Mouse (Mus musculus) kidney, postnatal 10 days (tissue): ENCODE measurements around the gene Irf2bp2.

ENCODE experiments used
- DNase-seq: peaks from one replicate; pipeline ENCODE4 v3.0.0; 2021; ENCODE audit warnings: mixed read lengths

The Irf2bp2 gene

DNA sequence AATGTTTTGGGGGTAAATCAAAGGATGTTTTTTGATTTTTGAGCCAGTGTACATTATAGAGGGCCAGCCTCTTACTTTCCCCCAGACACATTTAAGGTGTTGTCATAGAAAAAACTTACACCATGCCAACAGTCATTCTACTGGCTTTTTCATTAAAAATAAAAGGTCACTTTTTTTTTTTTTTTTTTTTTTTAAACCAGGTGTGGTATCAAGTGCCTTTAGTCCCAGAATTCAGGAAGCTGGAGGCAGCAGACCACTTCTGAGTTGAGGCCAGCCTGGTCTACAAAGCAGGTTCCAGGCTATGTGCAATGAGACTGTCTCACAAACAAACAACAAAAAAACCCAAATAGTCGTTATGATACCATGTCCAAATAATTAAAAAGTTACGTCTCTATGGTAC is 7.7 kb downstream of the Irf2bp2 start:
- DNase-seq, result no peak

DNA sequence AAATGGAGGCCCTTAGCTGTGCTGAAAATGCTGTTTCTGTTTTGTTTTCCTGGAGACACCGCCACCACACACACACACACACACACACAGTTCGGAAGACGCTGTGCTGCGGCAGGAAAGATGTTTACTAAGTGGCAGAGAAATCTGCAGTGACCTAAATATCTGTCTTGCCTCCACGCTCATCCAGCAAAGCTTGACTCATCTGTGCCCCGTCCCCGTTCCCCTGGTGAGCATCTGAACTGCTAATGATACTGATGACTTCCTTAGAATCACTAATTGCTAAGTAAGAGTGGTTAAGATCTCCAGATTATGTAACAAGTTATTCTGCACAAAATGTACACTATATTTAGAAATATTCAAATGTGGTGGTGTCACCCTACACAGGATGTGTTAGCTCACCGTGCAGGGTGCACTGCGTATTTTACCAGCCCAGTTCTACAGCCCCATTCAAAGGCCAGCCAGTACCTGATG is 8.2 kb downstream of the Irf2bp2 start:
- peak; percentile 42 for DNase-seq

DNA sequence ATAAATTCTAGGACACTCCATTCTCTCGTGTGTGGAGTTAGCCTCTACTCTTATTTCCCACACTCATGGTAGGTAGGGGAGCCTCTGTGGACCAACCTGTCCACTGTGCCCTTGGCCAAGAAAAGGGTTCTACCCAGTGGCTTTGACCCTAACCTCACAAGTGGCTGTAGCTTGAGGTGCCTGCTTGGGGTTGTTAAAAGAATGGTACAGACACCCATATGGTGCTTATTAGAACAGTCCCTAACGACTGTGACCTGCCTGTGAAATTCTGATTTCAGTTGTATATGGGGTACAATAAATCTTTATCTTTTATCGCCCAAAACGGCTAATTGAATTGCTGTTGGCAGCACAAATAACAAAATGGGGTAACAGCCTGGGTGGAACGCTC is 8.9 kb downstream of the Irf2bp2 start:
- no peak for DNase-seq

DNA sequence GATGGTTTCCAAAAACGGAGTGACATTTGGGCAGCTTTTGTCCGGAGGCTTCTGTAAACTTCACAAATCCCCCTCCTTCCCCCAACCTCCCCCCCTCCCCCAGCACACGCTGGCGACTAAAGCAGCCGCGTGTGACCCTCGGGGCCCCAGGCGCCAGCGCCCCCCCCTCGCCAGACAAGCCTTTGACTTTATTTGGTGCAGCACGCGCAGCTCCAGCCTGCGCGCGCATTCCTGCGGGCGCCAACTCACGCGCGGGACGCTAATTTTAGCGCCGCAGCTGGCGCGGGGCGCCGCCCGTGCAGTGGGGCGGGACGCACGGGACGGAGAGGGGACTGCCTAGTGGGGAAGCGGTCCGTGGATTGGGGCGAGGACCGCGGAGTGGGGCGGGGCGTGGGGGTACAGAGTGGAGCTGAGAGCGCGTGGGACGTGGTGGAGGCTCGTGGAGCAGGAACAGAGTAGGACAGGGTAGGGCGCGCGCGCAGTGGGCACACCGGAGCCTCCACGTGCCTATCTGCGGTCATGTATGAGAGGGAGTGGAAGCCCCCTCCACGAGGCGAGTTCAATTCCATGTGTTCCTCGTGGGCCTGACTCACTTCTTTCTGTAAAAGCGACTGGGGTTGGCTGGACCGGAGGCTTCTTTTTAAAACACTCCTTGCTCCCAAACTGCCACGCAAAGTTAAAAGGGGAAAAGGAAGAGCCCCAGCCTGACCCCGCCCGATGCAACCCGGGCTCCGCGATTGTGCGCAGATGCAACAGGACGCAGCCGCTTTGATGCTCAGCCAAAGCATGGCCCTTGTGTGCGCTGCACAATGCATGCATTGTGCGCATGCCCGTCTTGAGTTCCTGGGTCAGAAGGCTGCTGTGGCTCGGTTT is 9.6 kb downstream of the Irf2bp2 start:
- DNase-seq, result peak; percentile 90

DNA sequence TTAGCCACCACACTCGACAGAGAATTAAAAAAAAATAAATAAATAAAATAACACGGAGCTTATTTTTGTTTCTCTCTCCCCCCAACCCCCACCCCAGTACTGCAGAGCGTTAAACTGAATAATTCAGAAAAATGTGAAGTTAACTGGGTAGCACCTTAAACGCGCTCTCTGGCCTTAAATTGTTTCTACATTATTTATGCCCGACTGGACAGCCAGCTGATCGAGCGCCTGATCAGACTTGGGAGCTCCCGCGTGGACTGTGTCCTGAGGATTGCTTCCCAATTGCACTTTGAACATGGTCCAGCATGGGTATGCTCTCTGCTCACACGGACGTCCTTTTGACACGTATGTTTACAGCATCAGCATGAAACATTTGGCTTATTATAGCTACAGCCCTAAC is 10.3 kb downstream of the Irf2bp2 start:
- DNase-seq, result peak; percentile 75

DNA sequence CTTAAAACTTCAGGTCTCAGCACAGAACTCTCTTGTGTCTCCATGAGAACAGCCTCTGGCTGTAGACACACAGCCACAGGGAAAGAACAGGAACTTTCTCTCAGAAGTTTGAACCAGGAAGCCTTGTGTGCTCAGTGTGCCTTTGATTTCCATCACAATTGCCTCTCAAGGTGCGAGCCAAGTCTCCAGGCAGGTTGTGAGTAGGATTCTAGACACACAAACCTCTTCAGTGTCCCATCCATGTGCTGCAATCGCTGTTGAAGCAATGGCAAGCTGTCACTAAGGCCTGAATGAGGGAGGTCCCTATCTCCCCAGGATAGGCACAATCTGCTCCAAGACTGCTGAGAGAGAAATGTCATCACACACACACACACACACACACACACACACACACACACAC is 10.8 kb downstream of the Irf2bp2 start:
- DNase-seq, result no peak

DNA sequence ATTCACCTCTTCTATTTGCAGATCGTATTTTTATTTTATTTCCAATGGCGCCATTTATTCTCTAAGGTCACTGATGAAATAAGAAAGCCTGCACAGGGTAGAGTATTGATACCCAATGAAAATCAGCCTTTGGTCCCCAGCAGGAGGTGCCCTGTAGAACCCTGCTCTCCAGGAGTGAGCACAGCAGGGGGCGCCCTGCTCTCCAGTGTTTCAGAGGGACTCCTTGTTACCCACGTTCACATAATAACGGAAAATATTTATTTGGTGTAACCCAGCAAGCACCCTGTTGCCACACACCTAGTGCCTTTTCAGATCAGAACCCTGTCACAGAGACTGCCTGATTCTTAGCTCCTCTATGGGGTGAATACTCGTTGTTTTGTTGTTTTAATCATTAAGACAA is 11.3 kb downstream of the Irf2bp2 start:
- DNase-seq, result peak; percentile 83

DNA sequence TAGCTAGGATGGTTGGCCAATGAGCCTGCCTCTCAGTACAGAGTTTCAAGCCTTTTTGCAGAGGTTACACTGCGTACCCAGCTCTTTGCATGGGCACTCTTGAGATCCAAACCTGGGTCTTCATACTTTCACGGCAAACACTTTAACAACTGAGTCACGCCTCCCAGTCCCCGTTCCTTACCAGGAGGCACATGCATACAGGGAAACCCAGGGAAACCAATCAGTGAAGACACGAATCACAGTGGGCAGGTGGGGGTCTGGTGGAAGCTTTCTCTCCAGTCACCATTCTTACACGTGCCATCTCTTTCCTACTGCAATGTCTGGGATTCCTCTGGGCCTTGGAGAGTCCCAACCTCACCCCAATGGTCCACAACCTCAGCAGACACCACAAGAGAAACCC is 12.1 kb downstream of the Irf2bp2 start:
- DNase-seq, result no peak

DNA sequence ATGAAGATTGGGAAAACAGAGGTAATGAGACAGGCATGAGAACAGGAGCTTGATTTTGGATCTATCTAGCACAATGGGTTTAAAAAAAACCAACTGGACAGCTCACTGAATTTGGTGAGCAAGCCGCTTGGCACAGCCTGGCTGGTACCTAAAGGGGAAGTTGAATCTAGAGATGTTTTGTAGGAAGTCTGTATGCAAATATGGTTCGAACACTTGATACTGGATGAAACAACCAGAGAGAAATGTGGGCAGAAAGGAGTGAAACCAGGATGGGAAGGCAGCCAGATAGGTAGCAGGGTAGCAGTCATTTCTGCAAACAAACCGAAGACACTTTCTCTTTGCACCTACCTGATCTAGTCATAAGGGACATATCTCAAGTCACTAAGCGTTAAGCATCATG is 13.0 kb downstream of the Irf2bp2 start:
- no peak for DNase-seq

DNA sequence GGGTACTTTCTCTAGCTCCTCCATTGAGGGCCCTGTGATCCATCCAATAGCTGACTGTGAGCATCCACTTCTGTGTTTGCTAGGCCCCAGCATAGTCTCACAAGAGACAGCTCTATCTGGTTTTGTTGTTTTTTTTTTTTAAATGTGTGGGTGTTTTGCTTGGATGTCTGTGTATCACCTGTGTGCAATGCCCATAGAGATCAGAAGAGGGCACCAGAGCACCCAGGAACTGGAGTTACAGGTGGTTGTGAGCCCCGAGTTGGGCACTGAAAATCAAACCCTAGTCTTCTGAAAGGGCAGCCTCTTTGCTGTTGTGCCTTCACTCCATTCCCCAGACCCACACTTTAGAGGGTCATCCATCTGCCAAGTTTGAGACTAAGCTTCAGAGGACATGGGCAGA is 13.7 kb downstream of the Irf2bp2 start:
- DNase-seq, result no peak

DNA sequence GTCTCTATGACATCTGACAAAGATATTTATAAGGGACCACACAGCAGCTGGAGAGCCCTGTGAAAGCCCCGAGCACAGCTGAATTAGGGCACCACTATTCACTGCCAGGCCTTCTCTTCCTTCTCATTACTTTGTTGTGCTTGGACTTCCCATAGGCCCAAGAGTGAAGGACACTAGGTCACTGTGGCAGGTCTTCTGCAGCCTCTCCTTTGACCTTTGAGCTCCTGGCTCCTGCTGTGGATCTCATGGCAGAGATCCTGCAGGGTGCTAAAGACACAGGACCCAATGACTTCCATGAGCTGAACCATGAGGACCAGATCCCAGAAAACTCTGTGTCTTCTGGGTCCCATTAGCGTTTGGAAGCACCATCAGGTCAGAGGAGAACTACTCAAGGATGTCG is 15.1 kb downstream of the Irf2bp2 start:
- DNase-seq, result no peak

DNA sequence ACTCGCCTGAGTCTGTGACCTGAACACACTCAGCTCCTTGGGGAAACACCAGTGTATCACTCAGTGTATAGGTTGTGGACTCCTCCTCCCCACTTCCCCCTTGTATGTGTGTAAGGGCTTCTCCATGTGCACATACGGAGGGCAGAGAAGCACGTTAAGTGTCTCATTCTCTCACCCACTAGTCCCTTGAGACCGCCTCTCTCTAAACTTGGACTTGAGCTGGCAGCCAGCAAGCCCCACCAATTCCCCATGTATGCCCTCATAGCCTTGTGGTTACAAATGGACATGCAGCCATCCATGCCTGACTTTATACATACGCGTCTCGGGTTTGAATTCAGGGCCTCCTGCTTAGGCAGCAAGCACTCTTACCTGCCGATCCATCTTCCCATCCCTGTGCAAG is 16.9 kb downstream of the Irf2bp2 start:
- DNase-seq, result no peak

DNA sequence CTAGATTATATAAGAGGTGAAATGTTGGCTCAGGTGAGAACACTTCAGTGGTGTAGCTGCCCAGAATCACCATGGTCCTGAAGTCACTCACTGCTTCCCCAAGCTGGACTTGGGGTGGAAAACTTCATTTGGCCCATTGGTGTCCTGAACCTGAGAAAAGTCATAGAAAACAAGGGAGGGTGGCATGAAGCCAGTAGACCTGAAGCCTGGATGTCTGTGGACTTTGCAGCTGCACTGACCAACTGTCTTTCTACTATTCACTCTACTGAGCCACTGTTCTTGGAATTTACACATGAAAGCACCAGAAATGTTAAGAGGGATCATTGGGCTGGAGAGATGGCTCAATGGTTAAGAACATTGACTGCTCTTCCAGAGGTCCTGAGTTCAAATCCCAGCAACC is 17.7 kb downstream of the Irf2bp2 start:
- DNase-seq, result no peak

DNA sequence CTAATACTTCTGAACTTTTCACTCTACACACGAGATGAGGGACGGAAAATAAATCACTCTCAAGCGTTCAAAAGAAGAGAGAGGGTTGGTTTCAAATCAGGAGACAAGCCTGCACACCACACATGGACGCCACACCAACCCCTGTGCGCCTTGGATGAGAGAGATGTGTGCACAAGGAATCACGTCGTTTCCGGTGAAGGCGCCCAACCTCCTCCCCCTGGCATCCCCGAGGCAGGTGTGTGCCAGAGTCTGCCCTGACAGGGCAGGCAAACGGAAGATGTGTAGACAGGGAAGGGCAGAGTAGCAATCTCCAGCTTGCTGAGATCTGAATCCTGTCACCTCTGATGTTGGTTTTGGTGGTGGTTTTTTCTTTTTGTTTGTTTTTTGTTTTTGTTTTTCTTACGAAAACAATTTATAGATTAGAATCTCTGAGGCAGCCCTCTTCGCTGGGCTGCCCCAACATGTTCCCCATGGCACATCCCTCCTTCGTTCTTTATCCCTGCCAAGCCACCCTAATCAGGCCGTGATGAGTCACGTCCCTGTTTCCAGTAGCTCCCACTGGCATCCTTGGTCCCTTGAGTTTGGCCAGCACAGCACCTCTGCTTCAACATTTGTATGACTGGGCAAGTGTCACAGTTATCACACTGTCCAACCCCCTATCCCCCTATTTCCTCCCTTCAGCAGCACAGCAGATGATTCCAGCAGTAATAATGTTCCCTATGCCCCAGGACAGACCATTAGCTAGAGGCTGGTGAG is 18.7 kb downstream of the Irf2bp2 start:
- no peak for DNase-seq

DNA sequence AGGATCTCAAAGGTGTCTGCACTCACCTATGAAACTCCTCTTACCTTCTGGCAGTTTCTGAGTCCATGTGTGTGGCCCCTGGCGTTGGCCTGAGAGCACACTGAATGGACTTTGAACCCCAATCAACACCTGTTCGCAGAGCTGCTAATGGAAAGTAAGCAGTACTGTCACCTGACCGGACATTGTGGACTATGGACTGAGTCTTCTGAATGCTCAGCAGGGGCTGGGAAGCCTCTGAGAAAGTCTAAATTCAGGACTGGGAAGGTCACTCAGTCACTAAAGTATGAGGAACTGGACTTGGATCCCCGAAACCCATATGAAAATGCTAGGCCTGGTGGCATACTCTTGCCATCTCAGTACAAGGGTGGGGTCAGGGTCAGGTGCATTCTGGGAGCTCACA is 19.9 kb downstream of the Irf2bp2 start:
- peak; percentile 64 for DNase-seq

DNA sequence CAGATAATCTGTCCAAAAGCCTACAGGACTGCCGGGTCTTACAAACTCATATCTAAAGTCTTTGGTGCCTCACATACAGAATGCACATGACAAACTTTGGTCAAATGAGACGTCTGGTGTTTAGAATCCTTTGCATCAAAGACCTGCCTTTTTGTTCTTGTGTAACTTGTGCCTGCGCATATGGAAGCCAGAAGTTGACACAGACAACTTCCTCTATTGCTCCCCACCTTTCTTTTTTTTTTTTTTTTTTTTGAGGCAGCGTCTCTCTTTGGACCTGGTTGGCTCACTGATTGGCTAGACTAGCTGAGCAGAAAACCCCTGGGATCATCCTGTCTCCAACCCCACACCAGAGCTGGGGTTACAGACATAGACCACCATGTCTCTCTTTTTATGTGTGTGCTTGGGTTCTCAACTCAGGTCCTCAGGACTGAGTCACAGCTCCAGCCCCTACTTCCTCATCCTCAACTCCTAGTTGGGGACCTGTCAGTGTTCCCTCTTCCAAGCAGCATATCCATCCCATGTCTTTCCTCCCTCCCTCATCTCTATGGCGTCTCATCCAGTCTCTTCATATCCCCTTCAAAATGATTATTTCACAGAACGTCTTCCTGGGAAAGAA is 20.6 kb downstream of the Irf2bp2 start:
- no peak for DNase-seq

DNA sequence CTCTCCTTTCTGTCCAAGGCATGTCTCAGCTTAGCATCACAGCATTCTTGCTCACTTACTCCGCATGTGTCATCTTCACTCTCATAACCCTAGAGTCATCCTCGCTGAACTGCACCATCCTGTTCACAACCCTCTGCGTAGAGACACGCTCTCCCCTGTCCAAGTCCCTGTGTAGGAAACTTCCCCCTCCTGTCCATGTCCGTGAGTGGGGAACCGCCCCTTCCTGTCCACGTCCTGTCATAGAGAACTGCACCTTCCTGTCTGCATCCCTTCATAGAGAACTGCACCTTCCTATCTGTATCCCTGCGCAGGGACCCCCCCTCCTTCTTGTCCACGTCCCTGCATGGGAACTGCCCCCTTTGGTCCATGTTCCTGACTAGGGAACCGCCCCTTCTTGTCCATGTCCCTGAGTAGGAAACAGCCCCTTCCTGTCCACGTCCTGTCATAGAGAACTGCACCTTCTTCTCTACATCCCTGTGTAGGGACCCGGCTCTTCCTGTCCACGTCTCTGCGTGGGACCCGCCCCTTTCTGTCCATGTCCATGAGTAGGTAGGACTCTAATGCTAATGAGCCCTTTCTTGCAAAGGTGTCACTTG is 22.6 kb downstream of the Irf2bp2 start:
- DNase-seq, result no peak

DNA sequence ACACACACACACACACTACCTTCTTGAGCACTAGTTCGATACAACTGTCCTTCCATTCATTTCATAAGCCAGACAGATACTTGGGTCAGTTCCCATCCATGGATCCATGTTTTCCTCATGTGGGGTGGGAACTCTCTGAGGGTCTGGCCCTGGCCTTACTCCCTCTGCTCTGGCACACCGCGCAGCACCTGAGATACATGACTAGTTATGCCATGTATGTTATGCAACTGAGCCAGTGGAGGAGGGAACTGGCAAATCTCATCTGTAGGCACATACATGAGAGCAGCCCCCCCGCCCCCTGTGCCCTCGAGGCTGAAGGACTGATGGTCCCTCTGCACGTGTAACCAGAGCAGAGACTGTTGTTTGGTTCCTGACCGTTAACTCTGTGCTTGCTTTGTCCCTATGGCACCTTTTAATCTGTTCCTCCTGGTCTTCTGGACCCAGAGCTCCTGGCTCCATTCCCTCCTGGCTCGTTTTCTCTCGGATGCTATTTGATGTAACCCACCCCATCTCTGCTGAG is 23.2 kb downstream of the Irf2bp2 start:
- DNase-seq, result no peak

DNA sequence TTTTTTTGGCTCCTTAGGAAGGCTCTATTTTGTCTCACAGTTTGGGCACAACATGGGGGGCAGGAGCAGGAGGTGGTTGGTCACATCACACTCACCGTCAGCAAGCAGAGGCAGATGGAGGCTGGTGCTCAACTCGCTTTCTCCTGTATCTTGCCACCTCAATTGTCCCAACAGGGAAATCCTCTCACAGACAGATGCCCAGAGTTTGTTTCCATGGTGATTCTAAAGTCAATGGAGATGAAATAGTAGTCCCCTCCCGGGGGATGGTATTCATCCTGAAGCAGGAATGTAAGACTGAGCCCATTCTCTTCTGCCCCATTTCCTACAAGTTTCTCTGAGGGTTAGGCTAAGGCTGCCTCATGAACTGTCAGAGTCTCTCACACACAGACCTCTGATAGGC is 23.7 kb downstream of the Irf2bp2 start:
- DNase-seq, result no peak

DNA sequence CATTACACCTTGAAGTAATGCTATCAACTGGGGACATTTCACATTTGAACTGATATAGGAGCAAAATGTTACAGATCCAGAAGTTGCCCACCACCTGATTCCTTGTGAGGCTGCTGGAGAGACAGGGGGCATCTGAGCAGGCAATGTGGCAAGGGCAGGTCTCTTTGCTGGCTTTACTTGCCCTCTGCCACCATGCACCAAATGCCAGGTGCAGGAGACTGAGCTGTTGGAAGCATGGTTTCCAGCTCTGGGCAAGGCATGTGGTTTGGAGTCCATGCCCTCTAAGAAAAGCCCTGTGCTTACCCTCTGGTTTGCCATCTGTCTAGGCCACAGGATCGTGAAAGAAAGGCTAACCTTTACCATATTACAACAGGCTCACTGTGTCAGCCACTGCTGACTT is 24.1 kb downstream of the Irf2bp2 start:
- no peak for DNase-seq

DNA sequence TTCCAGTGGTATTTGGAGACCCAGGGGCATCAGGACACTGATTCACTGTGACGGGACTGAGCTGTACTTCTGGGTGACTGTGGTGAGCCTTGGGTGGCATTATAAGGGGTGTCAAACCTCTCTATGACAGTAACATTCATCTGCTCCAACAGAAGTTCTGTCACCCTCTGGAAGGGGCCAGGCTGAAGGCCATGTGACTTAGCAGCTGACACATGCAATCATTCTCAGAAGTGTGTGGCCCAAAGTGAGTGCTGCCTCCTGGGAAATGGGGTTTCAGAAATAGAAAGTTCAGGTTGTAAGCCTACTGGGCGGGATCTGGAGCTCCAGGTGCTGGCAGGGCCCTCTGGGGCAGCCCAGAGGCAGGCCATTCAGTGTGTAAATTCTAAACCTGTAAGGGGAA is 26.1 kb downstream of the Irf2bp2 start:
- no peak for DNase-seq

DNA sequence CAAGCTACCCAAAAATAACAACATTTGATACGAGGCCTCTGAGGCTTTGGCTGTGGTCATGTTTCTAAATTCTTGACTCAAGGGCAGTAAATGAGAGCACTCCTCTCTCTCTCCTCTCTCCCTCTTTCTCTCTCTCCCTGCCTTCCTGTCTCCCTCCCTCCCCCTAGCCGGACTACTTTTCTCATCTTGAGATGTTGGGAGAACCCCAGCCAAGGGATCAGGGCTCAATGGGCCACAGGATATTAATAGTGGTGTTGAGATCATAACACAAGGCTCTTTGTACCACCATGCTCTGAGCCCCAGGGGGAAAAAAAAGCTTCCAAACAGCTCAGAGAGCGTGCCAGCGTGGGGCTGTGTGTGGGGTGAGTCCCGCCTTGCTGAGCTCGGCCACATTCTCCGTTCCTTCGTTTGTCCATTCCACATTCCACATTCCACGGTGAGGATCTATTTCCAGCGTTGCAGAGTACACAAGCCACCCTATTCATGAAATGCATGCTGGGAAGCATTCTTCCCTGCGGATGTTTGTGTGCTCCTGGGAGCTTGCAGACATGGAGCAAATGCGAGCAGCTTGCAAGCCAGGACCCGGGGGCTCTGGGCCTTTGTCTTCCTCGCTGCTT is 27.2 kb downstream of the Irf2bp2 start:
- peak; percentile 63 for DNase-seq
